Mouse (Mus musculus) hindlimb bud, embryonic 11.5 days (tissue): ENCODE data around the gene Skint6.
"Not testable (repeated sequence)": the region's sequence is repeated elsewhere in the genome, so short reads cannot be mapped to it uniquely, and the experiment has no call there.

Experiments
- DNase-seq: peaks from one replicate; pipeline ENCODE4 v3.0.0-alpha.2; 2012; ENCODE audit warnings: low read depth, low spot score; ENCODE audit errors: extremely low spot score

Skint6 gene

GRCm38 (mm10) chr4:113286873-113287272 is at the start of gene Skint6:
TSS of gene Skint6 (minus strand) at chr4:113286973.
- no peak for DNase-seq

DNA sequence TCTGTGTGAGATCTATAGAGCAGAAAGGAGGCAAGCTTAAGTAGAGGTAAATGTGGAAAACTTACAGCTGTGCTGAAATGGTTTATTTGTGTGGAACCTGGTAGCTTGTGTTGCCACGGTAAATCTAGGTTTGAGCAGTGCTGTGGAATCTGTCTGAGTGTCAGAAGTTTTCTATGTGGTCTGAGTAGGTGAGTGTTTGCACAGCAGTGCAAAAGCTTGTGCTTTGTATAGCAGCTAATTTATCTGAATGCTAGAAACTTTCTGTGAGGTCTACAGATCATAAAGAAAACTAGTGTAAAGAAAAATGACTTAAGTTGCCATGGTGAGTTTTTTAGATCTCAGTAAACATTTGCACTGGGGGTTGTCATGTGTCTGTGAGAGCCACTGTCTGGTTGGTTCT is 34.1 kb upstream of the Skint6 start:
- no peak for DNase-seq

- DNase-seq = no peak
Measured at GRCm38 (mm10) chr4:113301773-113302473, 15.2 kb upstream of the Skint6 start.

DNA sequence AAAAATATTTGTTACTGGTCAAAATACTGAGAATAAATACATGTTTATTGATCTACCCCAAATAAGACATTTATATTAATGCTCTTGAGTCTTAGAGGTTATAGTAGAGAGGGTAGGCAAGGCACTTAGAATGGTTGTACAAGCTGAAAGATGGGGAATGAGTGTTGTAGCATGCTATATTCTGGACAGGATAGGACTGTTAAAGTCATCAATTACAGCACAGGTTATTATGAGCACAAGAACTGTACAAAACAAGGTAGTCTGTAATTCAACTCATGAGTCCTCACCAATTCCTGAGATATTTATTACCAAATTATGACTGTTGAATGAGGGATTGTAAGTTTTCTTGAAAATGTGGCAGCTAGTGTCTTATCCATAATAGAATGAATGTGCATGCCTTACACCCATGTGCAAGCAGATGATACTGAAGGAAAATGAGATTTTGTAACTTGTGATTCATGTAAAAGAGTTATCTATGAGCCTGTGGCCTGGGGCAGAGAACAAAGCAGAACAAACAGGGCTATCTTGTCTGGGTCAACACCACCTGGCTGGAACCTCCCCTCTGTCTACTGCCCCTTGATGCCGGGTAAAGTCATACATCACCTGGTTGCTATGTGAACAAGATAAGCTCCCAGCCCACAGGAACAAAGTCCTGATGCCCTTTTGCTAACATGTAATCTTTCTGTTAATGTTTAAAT is 23.3 kb downstream of the Skint6 start:
- no peak for DNase-seq

DNA sequence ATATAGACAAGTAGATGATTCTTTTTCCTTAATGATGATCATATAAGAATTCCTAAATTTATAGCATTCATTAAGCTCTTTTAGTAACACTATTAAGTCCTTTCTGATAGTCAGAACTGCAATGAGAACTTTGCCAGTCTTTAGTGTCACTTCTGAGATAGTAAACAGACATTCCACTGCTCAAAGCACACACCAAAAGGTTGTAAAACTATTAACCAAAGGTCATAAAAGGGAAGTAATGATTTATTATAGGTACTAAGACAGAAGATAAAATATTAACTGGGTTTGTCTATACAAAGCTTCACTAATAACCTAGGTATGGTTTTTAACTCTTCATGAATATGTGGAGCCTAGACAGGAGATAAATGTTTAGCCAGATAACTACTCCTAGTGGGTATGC is 41.0 kb downstream of the Skint6 start:
- DNase-seq = no peak

DNA sequence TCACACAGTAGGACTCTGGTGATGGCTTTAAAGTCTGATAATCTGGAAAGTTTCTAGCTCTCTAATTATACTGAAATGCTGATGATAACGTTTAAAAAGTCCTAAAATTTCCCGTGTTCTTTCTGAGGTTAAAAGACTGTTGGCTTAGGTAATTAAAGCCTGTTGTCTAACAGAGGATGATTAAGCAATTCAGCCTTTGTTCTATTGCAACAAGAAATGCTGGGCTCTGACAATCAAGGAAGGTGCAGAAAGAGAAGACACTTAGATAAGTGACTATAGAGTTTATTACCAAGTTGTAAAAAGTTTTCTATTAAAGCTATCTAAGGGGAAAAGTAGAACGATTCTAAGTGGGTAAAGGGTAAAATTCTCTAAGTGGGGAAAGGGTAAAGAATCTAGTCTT is 219.2 kb downstream of the Skint6 start:
- DNase-seq = no peak

DNA sequence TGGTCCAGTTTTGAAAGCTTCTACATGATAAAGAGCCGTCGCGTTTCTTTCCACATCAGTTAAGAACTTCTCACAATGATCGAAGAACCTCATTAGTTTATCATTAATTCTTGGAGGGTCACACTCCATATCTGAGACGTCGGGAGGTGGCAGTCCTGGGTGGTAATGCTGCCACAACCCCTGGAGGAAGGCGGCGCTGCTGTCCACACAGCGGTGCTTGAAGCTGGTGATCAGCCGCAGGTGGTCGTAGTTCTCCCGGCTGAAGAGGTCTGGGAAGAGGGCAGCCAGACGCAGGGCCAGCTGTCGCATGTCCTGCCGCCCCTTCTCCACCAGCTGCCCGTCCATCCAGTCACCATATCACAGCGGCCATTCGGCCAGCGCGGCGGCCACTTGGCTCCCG is 307.6 kb downstream of the Skint6 start:
- DNase-seq = not testable (repeated sequence)

DNA sequence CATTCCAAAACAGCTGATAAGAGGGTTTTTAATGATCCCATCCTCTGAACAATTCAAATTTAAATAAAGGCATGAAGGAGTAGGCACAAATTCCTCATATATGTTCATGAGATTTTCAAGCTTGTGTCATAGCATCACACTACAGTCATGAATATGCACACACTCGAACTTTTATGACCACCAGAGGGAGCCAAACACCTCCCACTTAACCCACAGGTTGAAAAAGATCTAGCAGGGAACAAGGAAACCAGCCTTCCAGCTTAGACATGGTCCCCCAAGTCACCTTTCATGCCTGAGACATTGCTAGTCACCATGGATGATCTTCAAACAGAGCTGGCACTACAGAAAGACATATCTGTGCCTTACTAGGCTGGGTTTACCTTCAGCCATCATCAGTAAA is 496.1 kb downstream of the Skint6 start:
- DNase-seq = no peak

DNA sequence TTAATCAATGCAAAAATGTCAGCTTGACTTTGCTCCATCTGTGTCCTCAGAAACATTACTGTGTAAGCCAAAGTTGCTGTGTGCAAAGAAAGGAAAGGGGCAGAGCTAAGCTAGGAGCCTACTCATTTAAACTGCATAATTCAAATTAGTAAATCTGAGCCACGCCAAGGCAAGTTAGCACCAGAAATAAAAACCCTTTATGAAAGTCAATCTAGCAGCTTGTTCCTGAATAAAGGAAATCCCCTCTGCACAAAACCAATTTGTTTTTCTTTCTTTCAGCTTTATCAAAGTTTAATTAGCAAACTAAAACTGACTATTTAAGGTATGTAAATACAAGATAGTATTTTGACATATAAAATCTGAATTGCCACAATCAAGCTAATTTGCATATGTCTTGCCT is 512.0 kb downstream of the Skint6 start, which contains the start of gene Skint10:
TSS of gene Skint10 (minus strand) at position 101 of the 400 bp plus-strand sequence.
- DNase-seq = no peak
